Mouse (Mus musculus) CH12.LX (cell line): ENCODE measurements at regions not wholly inside any gene's neighbourhood (a gene's known extent, or its start where the extent isn't known, plus 50 kb on each side); places are given as distances from the start of the nearest gene placed in this dataset.

ENCODE experiments used
- DNase-seq: peaks from one replicate; pipeline ENCODE4 v3.0.0-alpha.2; 2013; ENCODE audit errors: extremely low read depth
- H3K27ac ChIP-seq: 2 replicates; pipeline ENCODE4 v1.5.1; 2012; ENCODE audit warnings: low read depth, mild to moderate bottlenecking, control low read depth, moderate library complexity; ENCODE audit not compliant: insufficient read depth
- H3K27me3 ChIP-seq: replicated peaks from 2 replicates; pipeline ENCODE3; 2012; ENCODE audit warnings: inconsistent platforms
- H3K36me3 ChIP-seq, 2 experiments: replicated peaks in 1 of 2; 2 replicates each; pipeline versions ENCODE3 to v1.6.1; 2012; ENCODE audit warnings: inconsistent platforms in 1 of 2, low read length in 1 of 2, mild to moderate bottlenecking in 1 of 2, mixed read lengths in 1 of 2, moderate library complexity in 1 of 2; ENCODE audit not compliant: control insufficient read depth in 1 of 2, insufficient read depth in 1 of 2
- H3K4me1 ChIP-seq, 2 experiments: 2 replicates each; pipeline ENCODE4 v1.6.1; 2012; ENCODE audit warnings: inconsistent platforms in 1 of 2, moderate library complexity in 1 of 2; ENCODE audit not compliant: insufficient read depth in 2 of 2, control insufficient read depth in 1 of 2
- H3K4me2 ChIP-seq: 2 replicates; pipeline ENCODE4 v1.6.1; 2012; ENCODE audit warnings: low read depth, mild to moderate bottlenecking, control low read depth; ENCODE audit not compliant: poor library complexity, insufficient read depth, severe bottlenecking
- H3K4me3 ChIP-seq, 3 experiments: fragments of 150-350 bp in 1 of 3; sonication (generic) in 1 of 3; replicated peaks in 1 of 3; 2 replicates each; pipeline versions ENCODE3 to v1.5.1; 2011 to 2012; ENCODE audit warnings: low read depth in 2 of 3, low read length in 2 of 3, mild to moderate bottlenecking in 2 of 3, moderate library complexity in 2 of 3, control low read depth in 1 of 3, improper control_type of control experiment in 1 of 3, inconsistent platforms in 1 of 3, mixed read lengths in 1 of 3; ENCODE audit not compliant: poor library complexity in 1 of 3
- H3K79me2 ChIP-seq: replicated peaks from 2 replicates; pipeline ENCODE4 v1.6.1; 2012; ENCODE audit warnings: mild to moderate bottlenecking, moderate library complexity; ENCODE audit not compliant: control insufficient read depth, poor library complexity, insufficient read depth, severe bottlenecking; ENCODE audit errors: extremely low read depth
- H3K9ac ChIP-seq: 2 replicates; pipeline ENCODE4 v1.6.1; 2012; ENCODE audit warnings: low read depth, mild to moderate bottlenecking, control low read depth, moderate library complexity; ENCODE audit not compliant: insufficient read depth
- H3K9me3 ChIP-seq: replicated peaks from 2 replicates; pipeline ENCODE3; 2012; ENCODE audit warnings: low read length, inconsistent platforms, mixed read lengths
- BHLHE40 ChIP-seq: IDR thresholded peaks from 2 replicates; pipeline ENCODE4 v1.6.1; 2011; ENCODE audit warnings: mild to moderate bottlenecking, low read depth, low read length, improper control_type of control experiment
- CTCF ChIP-seq, 2 experiments: IDR thresholded peaks in 1 of 2; conservative IDR thresholded peaks in 1 of 2; 2 replicates each; pipeline ENCODE4 v1.5.1; 2011 to 2012; ENCODE audit warnings: low read depth in 2 of 2, low read length in 2 of 2, improper control_type of control experiment in 1 of 2, inconsistent platforms in 1 of 2, mild to moderate bottlenecking in 1 of 2, moderate library complexity in 1 of 2
- ELF1 ChIP-seq: IDR thresholded peaks from 2 replicates; pipeline ENCODE4 v1.6.1; 2014; ENCODE audit warnings: low read depth, mild to moderate bottlenecking, inconsistent platforms, low read length, improper control_type of control experiment
- EP300 ChIP-seq: IDR thresholded peaks from 2 replicates; pipeline ENCODE4 v1.6.1; 2011; ENCODE audit warnings: low read length, improper control_type of control experiment
- ETS1 ChIP-seq: conservative IDR thresholded peaks from 2 replicates; pipeline ENCODE4 v1.6.1; 2012; ENCODE audit warnings: low read depth, mild to moderate bottlenecking, inconsistent platforms, low read length, improper control_type of control experiment, moderate library complexity
- IRF4 ChIP-seq: IDR thresholded peaks from 2 replicates; pipeline ENCODE4 v1.6.1; 2014; ENCODE audit warnings: low read depth, mild to moderate bottlenecking, inconsistent platforms, low read length, improper control_type of control experiment
- JUN ChIP-seq: IDR thresholded peaks from 2 replicates; pipeline ENCODE4 v1.6.1; 2011; ENCODE audit warnings: low read depth, mild to moderate bottlenecking, low read length, improper control_type of control experiment, moderate library complexity; ENCODE audit not compliant: insufficient read depth
- KAT2A ChIP-seq: IDR thresholded peaks from 2 replicates; pipeline ENCODE4 v1.6.1; 2012; ENCODE audit warnings: low read length, improper control_type of control experiment, inconsistent platforms; ENCODE audit not compliant: insufficient replicate concordance
- MEF2A ChIP-seq: IDR thresholded peaks from 2 replicates; pipeline ENCODE4 v1.6.1; 2014; ENCODE audit warnings: low read depth, mild to moderate bottlenecking, inconsistent platforms, low read length, improper control_type of control experiment, borderline replicate concordance
- MYC ChIP-seq: IDR thresholded peaks from 2 replicates; pipeline ENCODE4 v1.6.1; 2011; ENCODE audit warnings: low read depth, mild to moderate bottlenecking, improper control_type of control experiment, low read length
- NELFE ChIP-seq: IDR thresholded peaks from 2 replicates; pipeline ENCODE4 v1.6.1; 2011; ENCODE audit warnings: low read depth, low read length, improper control_type of control experiment
- NRF1 ChIP-seq: IDR thresholded peaks from 2 replicates; pipeline ENCODE4 v1.6.1; 2014; ENCODE audit warnings: low read depth, mild to moderate bottlenecking, inconsistent platforms, low read length, improper control_type of control experiment, moderate library complexity
- POLR2A ChIP-seq: IDR thresholded peaks from 2 replicates; pipeline ENCODE4 v1.6.1; 2011; ENCODE audit warnings: low read depth, mild to moderate bottlenecking, improper control_type of control experiment, low read length
- ZNF384 ChIP-seq: IDR thresholded peaks from 2 replicates; pipeline ENCODE4 v1.6.1; 2012; ENCODE audit warnings: low read depth, low read length, improper control_type of control experiment, inconsistent platforms
- dilution Hi-C: fragments of 300-500 bp; cut with MboI; formaldehyde crosslinking; loops from 2 replicates; pipeline ENCODE4 v1.14.3; 2020; ENCODE audit warnings: low sequenced_read_pairs; ENCODE audit not compliant: extremely low pct_unique_long_range_greater_than_20kb, extremely low pct_ligation_motif_present
- in situ Hi-C: fragments of 300-500 bp; cut with MboI; formaldehyde crosslinking; loops from 3 replicates; pipeline ENCODE4 v1.14.3; 2019; ENCODE audit warnings: low sequenced_read_pairs, low pct_ligation_motif_present, low pct_unique_long_range_greater_than_20kb, mixed read lengths

DNA sequence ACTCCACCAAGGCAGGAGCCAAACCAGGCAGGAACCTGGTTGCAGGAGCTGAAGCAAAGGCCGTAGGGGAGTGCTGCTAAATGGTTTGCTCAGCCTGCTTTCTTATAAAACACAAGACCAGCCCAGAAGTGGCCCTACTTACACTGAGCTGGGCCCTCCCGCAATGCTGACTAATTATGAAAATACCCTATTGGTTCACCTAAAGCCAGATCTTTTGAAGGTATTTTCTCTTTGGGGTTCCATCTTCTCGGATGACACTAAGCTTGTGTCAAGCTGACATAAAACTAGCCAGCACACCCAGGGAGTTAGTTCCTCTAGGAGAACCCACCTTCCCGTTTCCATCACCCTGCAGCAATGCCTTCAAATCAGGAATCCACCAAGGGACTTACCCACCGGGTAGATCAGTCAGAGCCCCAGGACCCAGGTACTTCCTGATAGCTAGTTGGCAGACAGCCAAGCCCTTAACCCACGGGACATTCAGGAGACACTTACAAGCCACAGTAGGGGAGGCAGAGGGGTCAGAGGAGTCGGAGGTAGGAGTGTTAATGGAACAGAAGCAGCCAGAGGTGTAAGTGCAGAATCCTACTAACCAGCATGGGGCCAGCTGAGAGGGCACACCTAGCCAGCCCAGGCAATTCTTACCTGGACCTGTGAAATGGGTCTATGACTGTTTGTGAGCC lies 158.9 kb downstream of the Rab11fip4 start:
- Histone ChIP-seq H3K9me3 (peaks cover 6% of the 10 kb centered on the region), H3K27me3 (no peaks in the 10 kb centered on the region), H3K4me2 (peak overlapping the region; percentile 44; the same call in 1 of the 2 replicates), H3K4me3 (no peak overlapping the region), H3K79me2 (no peaks in the 10 kb centered on the region), H3K9ac (no peak overlapping the region), H3K4me1 (peaks cover 14 to 30% of the 10 kb centered on the region in 2 experiments), H3K36me3 (no peaks in the 10 kb centered on the region), H3K27ac (no peak overlapping the region)
- in situ Hi-C loops (no loop called here), dilution Hi-C loops (no loop called here)
- TF ChIP-seq MYC (no peak), ELF1 (peak; percentile 59), BHLHE40 (peak; percentile 16; the same call in 1 of the 2 replicates), IRF4 (peak; percentile 91), ETS1 (no peak), JUN (peak; percentile 9; the same call in 1 of the 2 replicates)
- peak; percentile 56 for DNase-seq

GRCm38 (mm10) chr11:79749141-79749540 lies 158.1 kb downstream of the Rab11fip4 start:
- no peak overlapping the region for H3K4me2 ChIP-seq
- peaks cover 14 to 30% of the 10 kb centered on the region in 2 experiments for H3K4me1 ChIP-seq
- H3K9me3 ChIP-seq, result peaks cover 6% of the 10 kb centered on the region
- no peaks in the 10 kb centered on the region for H3K79me2 ChIP-seq
- TF ChIP-seq EP300 (peak; percentile 27; the same call in 1 of the 2 replicates), NELFE (no peak), CTCF (conservative IDR thresholded peaks at IDR 0.05 in 1 of 2, IDR thresholded peaks at IDR 0.05 in 1 of 2; ENCODE audit: low read depth in 2 of 2, low read length in 2 of 2) (no peak), KAT2A (no peak), ZNF384 (peak; percentile 72)
- TF ChIP-seq, all 38 proteins: peak for 2
- H3K27ac ChIP-seq, result no peak overlapping the region
- H3K36me3 ChIP-seq, result no peaks in the 10 kb centered on the region
- no peak overlapping the region for H3K4me3 ChIP-seq
- dilution Hi-C loops, result no loop called here
- H3K27me3 ChIP-seq, result no peaks in the 10 kb centered on the region
- in situ Hi-C loops, result no loop called here
- DNase-seq, result no peak
- no peak overlapping the region for H3K9ac ChIP-seq

DNA sequence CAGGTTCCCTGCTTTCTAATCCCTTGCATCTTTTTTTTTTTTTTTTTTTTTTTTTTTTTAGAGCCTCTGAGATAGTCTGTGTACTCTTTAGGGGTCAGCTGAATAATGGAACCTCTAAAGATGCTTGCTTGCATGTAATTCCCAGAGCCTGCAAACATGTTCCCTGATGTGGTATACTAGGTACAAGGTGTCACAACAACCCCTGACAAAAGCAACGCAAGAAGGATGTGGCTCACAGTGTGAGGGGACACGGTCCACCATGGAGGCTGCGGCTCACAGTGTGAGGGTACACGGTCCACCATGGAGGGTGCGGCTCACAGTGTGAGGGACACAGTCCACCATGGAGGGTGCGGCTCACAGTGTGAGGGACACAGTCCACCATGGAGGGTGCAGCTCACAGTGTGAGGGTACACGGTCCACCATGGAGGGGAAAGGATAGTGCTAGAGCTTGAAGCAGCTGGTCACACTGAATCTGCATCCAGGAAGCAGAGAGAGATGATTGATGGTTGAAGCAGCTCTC lies 157.7 kb downstream of the Rab11fip4 start:
- Histone ChIP-seq H3K4me2 (no peak overlapping the region), H3K27ac (no peak overlapping the region), H3K9me3 (peaks cover 6% of the 10 kb centered on the region), H3K9ac (no peak overlapping the region), H3K4me3 (peak overlapping the region in 1 of 3 experiments; percentile 30), H3K36me3 (no peaks in the 10 kb centered on the region), H3K27me3 (no peaks in the 10 kb centered on the region), H3K79me2 (no peaks in the 10 kb centered on the region), H3K4me1 (peaks cover 14 to 30% of the 10 kb centered on the region in 2 experiments)
- DNase-seq, result no peak
- TF ChIP-seq POLR2A (no peak), MEF2A (no peak), NRF1 (no peak)
- in situ Hi-C loops, result no loop called here
- dilution Hi-C loops, result no loop called here
